Mouse (Mus musculus) c-Kit-positive CD71-positive TER-119-positive erythroid progenitor cells, embryonic 14.5 days (primary cell): ENCODE measurements around the gene Chpf.

Experiments
- DNase-seq: peaks from one replicate; pipeline ENCODE4 v3.0.0-alpha.2; 2013; ENCODE audit warnings: low spot score

Chpf gene

GRCm38 (mm10) chr1:75498897-75499296, 19.8 kb upstream of the Chpf start:
- no peak for DNase-seq

GRCm38 (mm10) chr1:75494878-75495548, 15.9 kb upstream of the Chpf start:
- DNase-seq, result no peak

GRCm38 (mm10) chr1:75492579-75493170, 13.6 kb upstream of the Chpf start:
- no peak for DNase-seq

GRCm38 (mm10) chr1:75490785-75491551, 11.9 kb upstream of the Chpf start:
- DNase-seq, result no peak

GRCm38 (mm10) chr1:75487405-75488161, 8.5 kb upstream of the Chpf start:
- DNase-seq, result no peak

GRCm38 (mm10) chr1:75487040-75487404, 7.9 kb upstream of the Chpf start:
- DNase-seq, result no peak

- DNase-seq, result no peak
Observed at GRCm38 (mm10) chr1:75486561-75486960, 7.5 kb upstream of the Chpf start.

- no peak for DNase-seq
Observed at GRCm38 (mm10) chr1:75480735-75481134, 1.6 kb upstream of the Chpf start.

- DNase-seq, result no peak
Observed at GRCm38 (mm10) chr1:75480036-75480435, 929 bp upstream of the Chpf start.

GRCm38 (mm10) chr1:75479635-75479989, 505 bp upstream of the Chpf start:
- DNase-seq, result no peak

GRCm38 (mm10) chr1:75478497-75478896, 610 bp downstream of the Chpf start:
- DNase-seq, result no peak

- DNase-seq, result no peak
Observed at GRCm38 (mm10) chr1:75477966-75478290, 1.2 kb downstream of the Chpf start.

GRCm38 (mm10) chr1:75477264-75477965, 1.7 kb downstream of the Chpf start:
- DNase-seq, result peak; percentile 70

- DNase-seq, result no peak
Observed at GRCm38 (mm10) chr1:75476441-75476840, 2.7 kb downstream of the Chpf start.

- DNase-seq, result no peak
Observed at GRCm38 (mm10) chr1:75469287-75469825, 9.8 kb downstream of the Chpf start.

- peak; percentile 76 for DNase-seq
Observed at GRCm38 (mm10) chr1:75467215-75467927, 11.7 kb downstream of the Chpf start.

GRCm38 (mm10) chr1:75463652-75464204, 15.4 kb downstream of the Chpf start:
- peak; percentile 48 for DNase-seq

GRCm38 (mm10) chr1:75462636-75463035, 16.5 kb downstream of the Chpf start:
- DNase-seq, result peak; percentile 51

- DNase-seq, result no peak
Observed at GRCm38 (mm10) chr1:75460297-75460696, 18.8 kb downstream of the Chpf start.

- no peak for DNase-seq
Observed at GRCm38 (mm10) chr1:75458789-75459684, 20.1 kb downstream of the Chpf start.
